Mouse (Mus musculus) right cerebral cortex, adult 18-20 months (tissue): ENCODE measurements at regions not wholly inside any gene's neighbourhood (a gene's known extent, or its start where the extent isn't known, plus 50 kb on each side); places are given as distances from the start of the nearest gene placed in this dataset.
A peak's percentile ranks its signal among the peaks of the same experiment; 100 is the strongest.

ENCODE experiments used
- DNase-seq: peaks from one replicate; pipeline ENCODE4 v3.0.0; 2022; ENCODE audit warnings: mixed read lengths

GRCm38 (mm10) chr4:80442711-80443110, 391.2 kb upstream of the Tyrp1 start:
- no peak for DNase-seq

- DNase-seq = no peak
Measured at GRCm38 (mm10) chr4:80463615-80464014, 370.3 kb upstream of the Tyrp1 start.

- no peak for DNase-seq
Measured at GRCm38 (mm10) chr4:80475736-80476478, 358.0 kb upstream of the Tyrp1 start.

GRCm38 (mm10) chr4:80515087-80515486, 318.8 kb upstream of the Tyrp1 start:
- DNase-seq = no peak

- DNase-seq = peak; percentile 74
Measured at GRCm38 (mm10) chr4:80517476-80518285, 316.2 kb upstream of the Tyrp1 start.

GRCm38 (mm10) chr4:80518589-80518988, 315.3 kb upstream of the Tyrp1 start:
- DNase-seq = no peak

- DNase-seq = no peak
Measured at GRCm38 (mm10) chr4:80539854-80540253, 294.1 kb upstream of the Tyrp1 start.

GRCm38 (mm10) chr4:80545086-80545485, 288.8 kb upstream of the Tyrp1 start:
- DNase-seq = no peak

GRCm38 (mm10) chr4:80589438-80589837, 244.5 kb upstream of the Tyrp1 start:
- DNase-seq = no peak

- peak; percentile 32 for DNase-seq
Measured at GRCm38 (mm10) chr4:80628271-80628670, 205.7 kb upstream of the Tyrp1 start.

- DNase-seq = no peak
Measured at GRCm38 (mm10) chr4:80629251-80629650, 204.7 kb upstream of the Tyrp1 start.

GRCm38 (mm10) chr4:80630260-80630659, 203.7 kb upstream of the Tyrp1 start:
- DNase-seq = no peak

- no peak for DNase-seq
Measured at GRCm38 (mm10) chr4:80631041-80631440, 202.9 kb upstream of the Tyrp1 start.

- no peak for DNase-seq
Measured at GRCm38 (mm10) chr4:80631441-80631840, 202.5 kb upstream of the Tyrp1 start.

- DNase-seq = peak; percentile 66
Measured at GRCm38 (mm10) chr4:80638381-80638780, 195.5 kb upstream of the Tyrp1 start.
